Mouse (Mus musculus): ENCODE measurements around the gene Gpr3.
A peak's percentile ranks its signal among the peaks of the same experiment; 100 is the strongest.

Gene Gpr3

DNA sequence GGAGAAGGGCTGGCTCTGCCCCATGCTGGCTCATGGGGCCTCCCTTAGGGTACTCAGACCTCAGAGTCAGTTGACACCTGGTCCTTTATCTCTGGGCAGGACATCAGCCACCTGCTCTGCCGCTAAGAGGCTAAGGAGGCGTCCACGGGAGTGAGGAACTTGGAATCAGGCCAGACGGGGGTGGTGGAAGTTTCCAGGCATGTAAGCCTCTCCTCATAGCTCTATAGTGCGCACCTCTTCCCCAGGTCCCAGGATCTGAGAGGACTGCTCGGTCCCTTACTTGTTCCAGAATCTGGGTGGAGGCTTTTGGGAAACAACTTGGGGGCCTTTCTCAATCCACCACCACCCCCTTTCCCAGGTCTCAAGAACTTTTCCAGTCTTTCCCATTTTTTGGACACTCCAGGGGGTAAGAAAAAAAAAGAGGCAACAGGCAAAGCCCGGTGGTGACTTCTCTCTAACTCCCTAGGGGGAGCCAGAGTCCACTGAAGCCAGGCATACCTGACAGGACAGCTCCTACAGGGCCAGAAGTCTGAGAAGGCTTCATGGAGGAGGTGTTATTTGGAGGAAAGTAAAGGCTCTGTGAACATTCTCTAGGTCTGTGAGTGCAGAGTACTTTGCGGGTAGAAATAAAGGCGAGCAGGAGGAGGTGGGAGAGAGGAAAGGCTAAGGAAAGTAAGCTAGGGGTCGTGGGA lies 21.1 kb upstream of the Gpr3 start:
- no peak for DNase-seq (ENCODE audit: low spot score in 2 of 2)

GRCm38 (mm10) chr4:133229582-133229981 lies 17.2 kb upstream of the Gpr3 start:
- no peak for DNase-seq (ENCODE audit: low spot score in 2 of 2)

DNA sequence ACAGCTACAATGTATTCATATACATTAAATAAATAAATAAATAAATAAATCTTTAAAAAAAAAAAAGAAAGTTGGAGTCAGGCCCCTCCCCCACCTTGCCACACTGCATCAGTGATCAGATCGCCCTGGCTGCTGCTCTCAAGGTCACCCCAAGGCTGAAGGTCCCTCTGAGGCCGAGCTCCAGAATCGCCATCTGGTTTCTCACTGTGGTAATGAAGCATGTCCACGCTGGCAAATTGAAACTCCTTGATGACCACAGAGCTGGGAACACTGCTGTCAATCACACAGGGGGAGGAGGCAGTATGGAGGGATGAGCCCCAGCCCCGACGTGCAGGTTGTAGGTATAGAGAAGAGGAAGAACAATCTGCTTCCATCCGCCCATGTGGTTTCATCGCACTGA lies 15.3 kb upstream of the Gpr3 start:
- DNase-seq (ENCODE audit: low spot score in 2 of 2) = no peak

DNA sequence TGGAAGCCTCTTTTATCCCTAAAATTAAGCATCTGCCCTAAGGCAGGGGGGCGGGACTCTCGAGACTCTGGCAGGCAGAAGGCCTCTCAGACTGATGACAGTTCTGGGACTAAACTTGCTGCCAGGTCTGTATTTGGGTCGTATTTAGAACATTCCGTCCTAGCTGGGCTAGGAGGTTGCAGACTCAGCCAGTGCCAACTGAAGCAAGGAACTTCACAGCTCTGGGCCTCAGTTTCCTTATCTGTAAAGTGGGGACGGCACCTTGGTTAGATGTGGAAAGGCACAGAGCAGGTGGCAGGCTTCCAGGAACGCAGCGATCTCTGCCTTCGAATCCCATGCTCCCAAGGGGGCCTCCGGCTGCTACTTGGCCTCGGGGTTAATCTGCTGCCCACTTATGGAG lies 13.7 kb upstream of the Gpr3 start:
- DNase-seq (ENCODE audit: low spot score in 2 of 2) = no peak

GRCm38 (mm10) chr4:133223875-133224274 lies 11.5 kb upstream of the Gpr3 start:
- no peak for DNase-seq (ENCODE audit: low spot score in 2 of 2)

DNA sequence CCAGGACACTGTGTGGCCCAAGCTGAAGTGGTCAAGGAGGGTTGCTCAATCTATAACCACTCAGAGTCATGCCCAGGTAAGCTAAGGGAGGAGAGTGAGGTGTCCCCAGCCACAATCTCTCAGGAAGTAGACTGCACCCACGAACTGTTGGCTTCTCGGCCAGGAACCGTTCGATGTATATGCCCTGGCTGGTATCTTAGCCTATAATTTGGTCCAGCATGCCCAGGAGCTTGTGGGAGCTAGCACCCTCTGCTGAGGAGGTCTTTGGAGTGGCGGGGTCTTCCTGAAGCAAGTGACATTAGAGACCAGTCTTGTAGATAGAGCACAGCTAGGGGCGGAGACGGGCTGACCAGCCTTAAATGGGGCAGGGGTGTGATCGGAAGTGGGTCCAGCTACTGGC lies 9.4 kb upstream of the Gpr3 start:
- DNase-seq (ENCODE audit: low spot score in 2 of 2) = no peak

DNA sequence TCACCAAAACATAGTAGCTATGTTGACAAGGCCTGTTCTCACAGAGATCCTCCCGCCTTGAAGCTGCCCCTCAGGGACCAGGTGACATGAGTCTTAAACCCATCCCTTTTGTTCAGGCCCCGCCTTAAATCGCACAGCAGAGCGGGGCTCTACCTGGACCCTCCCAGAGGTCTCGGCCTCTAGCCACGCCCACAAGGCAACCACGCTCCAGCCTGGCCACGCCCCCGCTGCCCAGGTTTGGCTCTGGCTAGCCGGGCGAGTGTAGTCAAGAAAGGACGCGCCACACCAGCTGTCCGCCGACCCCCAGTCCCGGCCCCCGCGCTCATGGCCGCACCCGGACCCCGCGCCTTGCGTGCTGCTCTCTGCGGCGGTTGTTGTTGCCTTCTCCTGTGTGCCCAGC lies 8.3 kb upstream of the Gpr3 start:
- DNase-seq (ENCODE audit: low spot score in 2 of 2) = no peak

DNA sequence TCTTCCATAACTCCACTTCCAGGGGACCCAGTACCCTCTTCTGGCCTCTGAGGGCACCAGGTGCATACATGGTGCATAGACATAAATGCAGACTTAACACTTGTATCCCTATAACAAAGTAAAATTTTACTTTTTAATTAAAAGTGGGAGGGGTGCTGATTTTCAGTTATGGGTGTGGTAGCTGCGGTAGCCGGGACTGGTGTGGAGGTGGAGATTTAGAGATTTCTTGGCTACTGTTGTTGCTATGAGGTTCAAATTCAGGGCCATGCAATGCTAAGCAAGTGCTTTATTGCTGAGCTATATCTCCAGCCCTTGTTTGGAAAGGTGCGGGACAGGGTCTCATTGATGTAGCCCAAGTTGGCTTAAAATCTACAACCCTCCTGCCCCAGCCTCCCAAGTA lies 6.4 kb upstream of the Gpr3 start:
- DNase-seq (ENCODE audit: low spot score in 2 of 2) = no peak

- peak in 1 of 2 experiments; percentile 48 for DNase-seq (ENCODE audit: low spot score in 2 of 2)
These were observed 5.3 kb upstream of the Gpr3 start for GRCm38 (mm10) chr4:133217641-133218040.

DNA sequence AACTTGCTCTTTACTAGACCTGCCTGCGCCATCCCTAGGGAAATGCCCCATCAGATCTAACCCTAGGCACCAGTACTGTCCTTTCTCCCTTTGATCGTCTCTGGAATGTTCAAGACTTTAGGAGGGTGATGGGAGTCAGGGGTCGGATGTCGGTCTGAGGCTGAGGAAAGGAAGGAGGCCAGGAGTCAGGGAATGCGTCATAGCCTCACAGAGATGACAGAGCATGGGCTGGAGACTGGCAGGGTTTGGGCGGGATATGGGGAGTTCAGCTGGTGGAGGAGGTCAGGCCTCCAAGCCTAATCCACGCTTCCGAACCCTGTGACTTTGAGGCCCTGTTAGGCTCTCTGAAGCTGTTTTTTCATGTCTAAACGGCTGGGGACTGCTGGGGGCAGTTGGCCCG lies 1.3 kb upstream of the Gpr3 start:
- DNase-seq (ENCODE audit: low spot score in 2 of 2) = no peak

GRCm38 (mm10) chr4:133213268-133213590 lies 893 bp upstream of the Gpr3 start:
- DNase-seq (ENCODE audit: low spot score in 2 of 2) = no peak

- peak; percentile 66 to 80 for DNase-seq (ENCODE audit: low spot score in 2 of 2)
These were observed 379 bp upstream of the Gpr3 start for GRCm38 (mm10) chr4:133212562-133213267.

DNA sequence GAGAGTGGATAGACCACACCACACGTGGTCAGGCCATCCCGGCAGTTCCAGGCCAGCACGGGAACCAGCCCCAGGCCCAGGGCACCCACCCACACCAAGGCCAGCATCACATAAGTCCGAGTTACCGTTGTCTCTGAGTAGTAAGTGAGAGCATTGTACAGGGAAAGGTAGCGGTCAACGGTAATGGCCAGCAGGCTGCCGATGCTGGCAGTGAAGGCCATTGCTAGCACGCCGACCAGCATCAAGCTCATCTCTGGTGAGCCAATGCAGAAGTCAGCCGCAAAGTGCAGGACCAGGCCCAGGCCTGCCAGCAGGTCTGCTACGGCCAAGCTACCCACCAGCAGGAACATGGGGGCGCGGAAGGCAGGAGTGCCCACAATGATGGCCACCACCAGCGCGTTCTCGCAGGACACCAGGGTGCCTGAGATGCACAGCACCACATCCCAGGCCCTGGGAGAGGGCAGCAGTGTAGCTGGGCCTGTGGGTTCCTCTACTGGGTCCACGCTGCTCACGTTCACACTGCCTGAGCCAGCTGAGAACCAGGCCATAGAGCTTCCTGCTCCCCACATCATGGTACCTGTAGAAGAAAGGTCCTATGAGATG lies 1.4 kb downstream of the Gpr3 start:
- DNase-seq (ENCODE audit: low spot score in 2 of 2) = no peak

GRCm38 (mm10) chr4:133210023-133210787 lies 2.1 kb downstream of the Gpr3 start:
- no peak for DNase-seq (ENCODE audit: low spot score in 2 of 2)

DNA sequence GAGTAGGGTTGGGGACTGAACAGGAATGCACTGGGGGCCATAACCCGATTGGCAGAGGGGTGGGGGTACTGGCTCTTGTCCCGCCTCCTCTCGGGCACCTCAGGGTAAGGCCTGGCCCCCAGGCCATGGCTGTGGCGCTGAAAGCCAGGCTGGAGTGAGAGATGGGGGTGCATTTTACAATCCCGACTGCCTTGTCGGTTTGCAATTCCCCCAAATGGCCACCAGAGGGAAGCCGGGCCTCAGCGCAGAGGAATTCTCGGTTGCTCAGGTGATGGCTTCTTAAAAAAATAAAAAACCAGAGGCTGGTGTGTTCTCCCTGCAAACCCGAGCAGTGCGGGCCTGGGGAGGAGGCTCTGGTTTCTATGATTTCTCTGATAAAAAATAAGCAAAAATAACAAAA lies 3.0 kb downstream of the Gpr3 start:
- peak in 1 of 2 experiments; percentile 56 for DNase-seq (ENCODE audit: low spot score in 2 of 2)

GRCm38 (mm10) chr4:133204379-133204778 lies 8.0 kb downstream of the Gpr3 start:
- DNase-seq (ENCODE audit: low spot score in 2 of 2) = no peak

DNA sequence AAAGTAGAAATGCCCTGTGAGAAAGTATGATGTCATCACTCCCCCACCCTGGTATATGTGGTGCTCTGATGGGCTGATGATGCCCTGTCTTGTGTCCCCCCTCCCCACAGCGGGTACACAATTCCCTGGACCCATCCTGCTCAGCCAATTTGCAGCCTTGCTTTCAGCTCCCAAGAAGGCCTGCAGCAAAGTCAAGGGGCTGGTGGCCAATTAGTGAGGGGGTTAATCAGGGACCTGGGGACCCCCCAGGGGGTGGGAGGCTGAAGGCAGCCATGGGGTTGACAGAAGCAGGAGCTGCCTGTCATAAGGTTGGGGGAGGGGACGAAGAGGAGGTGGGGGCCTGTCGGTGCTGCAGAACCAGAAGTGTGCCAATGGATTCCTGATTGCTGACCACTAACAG lies 8.7 kb downstream of the Gpr3 start:
- no peak for DNase-seq (ENCODE audit: low spot score in 2 of 2)

DNA sequence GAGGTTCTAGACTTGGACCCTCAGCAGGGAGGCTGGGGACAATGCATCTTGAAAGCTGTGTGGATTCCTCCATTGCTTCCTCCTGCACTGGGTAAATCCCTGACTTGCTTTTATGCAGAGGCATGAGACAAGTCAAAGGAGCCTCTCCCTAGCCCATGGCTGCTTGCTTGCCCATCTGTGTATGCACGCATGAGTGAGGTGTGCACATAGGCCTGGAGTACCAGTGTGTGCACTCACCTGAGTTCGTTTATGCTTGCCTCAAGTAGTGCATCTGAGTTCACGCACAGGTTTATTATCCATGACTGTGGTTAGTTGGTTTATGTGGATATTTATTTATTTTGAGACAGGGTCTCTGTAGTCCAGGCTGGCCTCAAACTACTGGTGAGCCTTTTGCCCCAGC lies 10.1 kb downstream of the Gpr3 start:
- DNase-seq (ENCODE audit: low spot score in 2 of 2) = no peak

DNA sequence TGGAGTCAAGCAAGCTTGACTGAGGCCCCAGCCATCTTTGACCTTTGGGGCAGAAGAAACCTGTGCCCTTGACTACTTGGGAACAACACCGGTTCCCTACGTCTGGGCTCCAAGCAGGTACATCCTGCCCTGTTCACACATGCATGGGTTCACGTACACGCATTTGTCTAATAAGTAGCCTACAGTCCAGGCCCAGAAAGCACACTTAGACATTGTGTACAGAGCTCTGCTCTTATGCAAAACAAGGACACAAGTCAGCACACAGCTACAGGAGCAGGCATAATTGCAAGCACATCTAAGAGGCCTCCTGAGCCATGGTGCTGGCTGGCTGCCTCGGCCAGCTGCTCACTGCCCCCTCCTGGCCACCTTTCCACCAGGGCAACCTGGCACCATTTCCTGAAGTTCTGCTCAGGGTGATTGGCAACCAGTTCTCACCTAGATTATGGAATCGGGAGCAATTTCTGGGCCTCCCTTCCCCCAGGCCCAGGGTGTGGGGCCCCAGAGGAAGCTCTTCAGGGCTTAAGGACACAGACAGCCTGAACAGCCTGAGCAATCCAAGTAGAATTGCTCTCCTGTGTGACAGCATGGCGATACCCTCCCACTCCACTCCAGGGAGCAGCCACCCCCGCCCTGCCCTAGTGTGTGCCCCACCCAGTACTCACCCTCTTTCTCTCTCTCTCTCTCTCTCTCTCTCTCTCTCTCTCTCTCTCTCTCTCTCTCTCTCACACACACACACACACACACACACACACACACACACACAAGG lies 11.1 kb downstream of the Gpr3 start:
- DNase-seq (ENCODE audit: low spot score in 2 of 2) = peak in 1 of 2 experiments; percentile 40

GRCm38 (mm10) chr4:133200343-133200742 lies 12.0 kb downstream of the Gpr3 start:
- DNase-seq (ENCODE audit: low spot score in 2 of 2) = peak in 1 of 2 experiments; percentile 51

- DNase-seq (ENCODE audit: low spot score in 2 of 2) = no peak
These were observed 12.6 kb downstream of the Gpr3 start for GRCm38 (mm10) chr4:133199743-133200142.

All from frontal cortex, postnatal 14 days (tissue).